Mouse (Mus musculus) granulocyte monocyte progenitor cell, adult 5-6 weeks (primary cell): ENCODE measurements around the gene Kansl2. TPM values are rescaled to one million over a fixed set of nuclear protein-coding genes. Genes with fewer than 3 reads are reported as not detected.
A peak's percentile ranks its signal among the peaks of the same experiment; 100 is the strongest.

Experiments used
- ATAC-seq: replicated peaks from 2 replicates; pipeline ENCODE4 v1.8.0; 2016; ENCODE audit warnings: mild to moderate bottlenecking, moderate TSS enrichment, inconsistent platforms; ENCODE audit not compliant: poor library complexity, severe bottlenecking
- total RNA-seq, 2 experiments: library from RNA; stranded (forward) in 1 of 2; stranded (reverse) in 1 of 2; fragments of 200-712, 200-1000 nt in 1 of 2; fragments of >200 nt in 1 of 2; fragmentation: Nextera tagmentation in 1 of 2; gene quantifications; 2 replicates each; pipeline ENCODE4 v1.2.3; 2014 to 2017

Kansl2 gene
- total RNA-seq, 2 experiments from 2014 or later, result 58.9 to 67.5 TPM

DNA sequence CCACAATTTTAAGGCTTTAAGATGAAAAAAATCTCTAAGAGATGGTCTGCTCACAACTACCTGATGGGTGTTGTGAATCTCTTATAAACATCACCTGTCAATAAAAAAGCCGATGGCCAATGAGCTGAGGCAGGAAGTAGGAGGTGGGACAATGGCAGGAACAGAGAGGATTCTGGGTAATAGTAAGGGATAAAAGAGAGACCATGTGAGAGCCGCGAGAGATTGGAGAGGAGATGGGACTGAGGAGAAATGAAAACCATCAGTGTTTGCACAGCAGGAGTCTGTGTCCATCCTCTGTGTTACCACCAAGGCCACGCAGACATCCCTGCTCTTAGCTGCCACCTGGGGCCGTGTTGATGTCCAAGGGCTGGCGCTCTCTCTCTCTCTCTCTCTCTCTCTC is 26.7 kb downstream of the Kansl2 start:
- no peak for ATAC-seq

DNA sequence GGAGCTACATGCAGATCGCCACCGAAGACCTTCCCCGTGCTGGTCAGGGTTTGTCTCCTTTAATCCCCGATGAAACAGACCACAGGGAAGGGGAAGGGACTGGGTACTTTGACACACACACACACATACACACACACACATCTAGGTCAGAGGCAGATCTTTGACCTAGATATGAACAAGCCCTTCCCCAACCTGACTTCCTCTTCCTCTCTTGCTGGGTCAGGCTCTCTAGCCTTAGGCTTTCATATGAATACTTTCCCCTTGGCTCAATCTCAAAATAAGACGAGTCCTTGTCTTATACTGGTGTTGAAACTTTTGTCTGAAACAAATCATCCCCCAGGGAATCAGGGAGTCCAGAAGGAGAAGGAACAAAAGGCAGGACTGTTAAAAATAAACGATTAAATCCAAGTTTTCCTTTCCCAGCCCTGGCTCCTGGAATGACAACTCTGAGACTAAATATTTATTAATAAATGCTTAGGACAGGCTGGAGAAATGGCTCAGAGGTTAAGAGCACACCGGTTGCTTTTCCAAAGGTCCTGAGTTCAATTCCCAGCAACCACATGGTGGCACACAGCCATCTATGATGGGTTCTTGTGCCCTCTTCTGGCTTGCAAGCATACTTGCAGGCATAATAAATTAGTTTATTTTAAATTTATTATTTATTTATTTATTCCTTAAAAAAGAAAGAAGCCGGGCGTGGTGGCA is 27.7 kb downstream of the Kansl2 start:
- peak; percentile 76 for ATAC-seq

DNA sequence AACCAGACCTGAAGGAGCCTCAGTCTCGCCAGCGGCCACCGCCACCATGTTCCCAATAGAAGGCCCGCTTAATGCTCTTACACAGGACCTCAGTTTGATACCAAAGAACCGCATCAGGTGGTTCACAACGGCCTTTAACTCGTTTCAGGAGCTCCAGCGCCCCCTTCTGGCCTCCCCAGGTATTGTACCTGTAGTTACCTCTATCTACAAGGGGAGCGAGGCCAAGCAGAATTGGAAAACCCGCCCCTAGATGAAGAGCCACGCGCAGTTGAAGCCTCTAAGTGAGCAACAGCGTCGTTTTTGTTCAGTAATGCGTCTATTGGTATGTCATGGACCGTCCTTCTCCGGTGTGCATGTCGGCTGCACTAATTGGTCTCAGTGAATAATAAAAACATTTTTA is 29.6 kb downstream of the Kansl2 start:
- peak; percentile 65 for ATAC-seq

DNA sequence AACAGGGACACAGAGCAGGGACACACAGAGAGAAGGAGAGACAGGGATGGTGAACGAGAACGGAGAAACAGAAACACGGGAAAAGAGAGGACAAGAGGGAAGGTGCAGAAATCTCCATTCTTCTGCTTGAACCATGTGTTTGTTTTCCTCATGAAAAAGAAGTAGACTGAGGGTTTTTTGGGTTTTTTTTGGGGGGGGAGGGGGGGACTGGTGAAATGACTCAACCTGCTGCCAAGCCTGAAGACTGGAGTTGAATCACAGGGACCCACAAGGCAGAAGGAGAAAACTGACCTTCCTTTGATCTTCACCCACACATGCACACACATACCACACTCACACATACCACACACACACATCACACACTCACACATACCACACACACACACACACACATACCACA is 30.7 kb downstream of the Kansl2 start:
- no peak for ATAC-seq

DNA sequence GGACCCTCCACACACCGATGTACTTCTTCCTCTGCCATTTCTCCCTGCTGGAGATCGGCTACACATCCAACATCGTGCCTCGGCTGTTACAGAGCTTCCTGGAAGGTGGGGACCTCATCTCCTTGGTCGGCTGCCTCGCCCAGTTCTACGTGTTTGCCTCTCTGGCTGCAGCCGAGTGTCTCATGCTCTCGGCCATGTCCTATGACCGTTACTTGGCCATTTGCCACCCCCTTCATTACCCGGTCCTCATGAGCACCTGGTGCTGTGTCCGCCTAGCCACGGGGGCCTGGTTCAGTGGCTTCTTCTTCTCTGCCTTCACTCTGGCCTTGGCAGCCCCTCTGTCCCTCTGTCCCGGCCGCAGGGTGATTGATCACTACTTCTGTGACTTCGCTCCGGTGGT is 36.4 kb downstream of the Kansl2 start:
- ATAC-seq, result no peak

DNA sequence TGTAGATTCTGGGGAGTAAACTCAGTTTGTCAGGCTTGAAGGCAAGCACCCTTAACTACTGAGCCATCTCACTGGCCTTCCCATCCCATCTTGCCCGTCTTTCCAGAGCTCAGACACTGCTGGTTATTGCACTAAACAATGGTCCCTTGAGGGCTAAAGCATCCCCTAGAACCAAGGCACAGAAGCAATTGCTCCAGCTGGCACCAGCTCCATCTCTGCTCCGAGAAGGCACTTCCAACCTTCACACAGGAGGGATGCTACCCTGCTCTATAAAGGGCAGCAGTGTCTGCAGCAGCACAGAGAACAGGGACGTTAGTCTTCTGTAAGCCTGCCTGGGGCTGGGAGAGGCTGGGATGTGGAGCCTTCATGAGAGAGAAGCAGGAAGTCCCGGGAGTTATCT is 42.0 kb downstream of the Kansl2 start, which contains the start of gene Olfr279:
Gene Olfr279, plus strand, starts transcription at position 301 of the 400 bp plus-strand sequence.
- ATAC-seq, result no peak

DNA sequence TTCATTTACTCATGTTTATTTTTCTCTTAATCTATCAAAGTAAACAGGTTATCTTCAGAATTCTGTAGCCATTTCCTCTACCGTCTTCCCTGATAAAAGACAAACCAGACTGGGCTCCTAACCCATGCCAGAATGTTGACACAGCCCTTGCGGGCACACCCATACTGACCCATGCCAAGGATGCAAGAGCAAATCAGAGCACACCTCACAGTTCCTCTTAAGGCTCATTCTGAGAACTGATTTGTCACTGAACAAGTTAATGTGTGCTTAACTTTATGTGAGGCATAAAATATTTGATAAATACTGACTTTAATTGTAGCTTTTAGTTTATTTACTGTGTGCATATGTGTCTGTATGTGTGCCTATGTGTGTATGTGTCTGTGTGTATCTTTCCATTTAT is 42.7 kb downstream of the Kansl2 start:
- ATAC-seq, result no peak

DNA sequence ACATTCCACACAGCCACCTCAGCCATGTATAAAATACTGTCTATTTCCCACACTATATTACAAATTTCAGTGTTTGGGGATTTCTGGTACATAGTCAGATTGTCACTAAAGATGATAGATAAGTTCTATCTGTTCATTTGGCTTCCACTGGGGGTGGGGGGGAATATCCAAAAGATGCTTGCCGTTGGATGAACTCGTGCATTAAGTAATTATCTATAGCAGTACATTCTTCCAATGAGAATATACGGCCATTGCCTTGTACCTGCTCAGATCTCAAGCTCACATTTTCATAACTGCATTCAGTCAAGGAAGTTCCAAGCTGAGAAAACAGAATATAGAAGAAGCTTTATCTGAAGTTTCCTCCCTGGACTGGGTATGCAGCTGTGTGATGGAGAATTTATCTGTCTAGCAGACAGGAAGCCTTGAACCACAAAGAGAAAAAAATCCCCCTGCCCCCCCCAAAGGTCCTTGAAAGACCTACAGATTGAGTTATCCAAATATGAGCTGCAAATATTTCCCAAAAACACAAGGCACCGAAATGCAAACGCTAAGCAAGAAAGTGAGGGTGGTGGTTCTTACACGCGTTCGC is 47.5 kb downstream of the Kansl2 start:
- no peak for ATAC-seq

DNA sequence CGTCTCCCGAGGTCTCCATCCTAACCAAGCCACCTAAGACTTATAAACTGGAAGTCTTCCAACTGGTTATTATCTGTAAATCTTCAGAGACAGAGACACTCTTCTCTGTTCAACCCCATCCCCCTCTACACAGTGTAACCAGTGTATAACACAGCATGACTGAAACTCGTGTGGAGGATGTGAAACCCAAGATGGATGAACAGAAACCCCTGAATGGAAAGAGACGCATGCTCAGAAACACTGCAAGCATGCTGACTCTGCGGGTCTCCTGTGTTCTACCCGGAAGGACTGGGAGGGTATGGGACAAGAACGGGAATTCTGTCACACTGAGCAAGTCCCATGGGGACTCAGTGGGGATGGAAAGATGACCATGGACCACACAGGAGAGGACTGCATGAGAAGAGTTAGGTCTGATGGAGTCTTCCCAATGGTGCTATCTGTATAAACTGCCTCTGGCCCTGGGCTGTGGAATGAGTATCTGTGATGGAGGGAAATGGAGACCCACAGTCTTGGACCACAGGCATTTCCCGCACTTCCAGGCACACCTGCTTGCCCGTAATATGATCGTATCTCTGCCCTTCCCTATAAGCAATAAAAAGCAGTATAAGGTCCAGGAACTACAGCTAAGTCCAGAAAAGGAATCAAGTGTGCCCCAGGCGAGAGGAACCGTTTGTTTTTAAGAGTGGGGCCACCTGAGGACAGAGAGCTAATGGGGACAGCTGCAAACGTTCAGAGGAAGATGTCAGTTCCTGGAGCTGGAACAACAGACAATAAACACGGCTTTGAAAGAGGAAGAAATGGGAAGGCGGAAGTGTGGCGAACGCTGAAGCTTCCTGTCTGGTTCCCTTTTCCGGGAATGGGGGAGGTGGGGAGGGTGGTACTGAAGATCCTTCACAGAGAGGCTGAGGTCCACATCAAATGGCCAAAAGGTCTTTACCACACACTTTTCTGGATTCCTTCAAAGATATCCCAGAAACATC is 49.9 kb downstream of the Kansl2 start:
- ATAC-seq, result peak; percentile 90

DNA sequence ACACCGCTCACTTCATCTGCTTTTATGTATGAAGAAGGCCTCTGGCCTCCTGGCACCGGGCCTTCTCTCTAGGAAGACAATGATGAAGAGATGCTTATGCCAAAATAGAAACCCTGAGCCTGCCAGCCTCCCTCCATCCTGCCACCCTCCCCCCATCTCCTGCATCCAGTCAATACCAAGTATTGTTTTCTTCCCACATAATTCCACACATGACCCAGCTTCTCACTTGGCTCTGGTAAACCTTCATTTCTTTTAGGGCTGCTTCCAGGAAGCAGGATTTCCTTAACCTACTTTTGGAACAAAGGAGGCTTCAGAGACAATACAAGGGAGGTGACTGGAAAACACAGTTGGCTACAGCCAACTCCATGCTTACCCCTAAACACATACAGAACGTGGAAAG is 51.4 kb downstream of the Kansl2 start, which contains the start of gene Lalba:
Gene Lalba, minus strand, starts transcription at position 21 of the 400 bp plus-strand sequence.
- ATAC-seq, result no peak

DNA sequence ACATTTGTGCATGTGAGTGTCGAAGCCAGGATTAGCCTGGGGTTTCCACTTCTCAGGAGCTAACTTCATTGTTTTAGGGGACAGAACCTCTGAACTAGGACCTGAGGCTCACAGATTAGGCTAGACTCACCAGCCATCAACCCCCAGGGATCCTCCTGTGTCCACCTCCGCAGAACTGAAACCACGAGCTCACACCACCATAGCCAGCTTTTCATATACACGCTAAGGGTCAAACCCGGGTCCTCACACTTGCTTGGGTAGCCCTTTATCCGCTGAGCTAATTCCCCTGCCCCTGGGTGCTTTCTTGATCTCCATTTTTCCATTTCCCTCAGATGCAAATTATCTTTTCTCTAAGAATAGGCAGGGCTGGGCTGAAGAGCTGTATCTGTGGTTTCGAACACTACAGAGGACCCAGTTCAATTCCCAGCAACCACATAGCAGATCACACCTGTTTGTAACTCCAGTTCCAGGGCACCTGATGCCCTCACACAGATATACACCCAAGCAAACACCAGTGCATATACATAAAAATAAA is 54.4 kb downstream of the Kansl2 start:
- no peak for ATAC-seq

DNA sequence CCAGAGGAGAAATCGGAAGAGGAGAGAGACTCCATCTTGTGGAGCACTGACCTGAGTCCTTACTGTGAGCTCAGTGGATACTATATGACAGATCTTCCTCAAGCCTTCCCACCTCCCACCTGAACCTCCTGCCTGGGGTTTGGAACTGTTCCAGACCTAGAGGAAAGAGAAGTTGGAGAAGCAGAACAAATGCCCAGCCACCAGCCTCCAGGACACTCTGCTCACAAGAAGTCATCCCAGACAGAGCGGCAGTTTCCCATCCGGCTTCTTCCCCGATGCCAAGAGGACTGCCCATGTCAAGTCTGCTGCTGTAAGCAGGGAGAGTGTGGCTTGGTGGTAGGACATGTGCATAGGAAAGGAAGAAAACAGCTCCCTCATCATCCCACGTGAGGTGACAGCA is 57.8 kb downstream of the Kansl2 start:
- ATAC-seq, result no peak

DNA sequence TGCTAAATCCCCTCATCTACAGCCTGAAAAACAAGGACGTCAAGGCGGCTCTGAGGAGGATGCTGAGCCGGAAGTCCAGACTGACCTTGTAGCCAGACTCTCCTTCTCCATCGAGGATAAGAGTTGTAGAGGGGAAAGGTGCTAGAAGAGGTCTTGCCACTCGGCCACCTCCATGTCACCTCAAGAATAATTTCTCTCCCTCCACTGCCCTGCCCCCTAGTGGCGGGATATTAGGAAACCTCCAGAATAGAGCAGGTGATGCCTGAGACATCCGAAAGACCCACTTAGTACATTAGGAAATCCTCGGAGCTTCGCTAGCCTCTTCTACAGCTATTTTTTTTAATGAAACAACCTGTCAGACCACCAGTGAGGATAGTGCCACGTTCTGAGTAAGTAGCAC is 58.7 kb downstream of the Kansl2 start:
- peak; percentile 61 for ATAC-seq

DNA sequence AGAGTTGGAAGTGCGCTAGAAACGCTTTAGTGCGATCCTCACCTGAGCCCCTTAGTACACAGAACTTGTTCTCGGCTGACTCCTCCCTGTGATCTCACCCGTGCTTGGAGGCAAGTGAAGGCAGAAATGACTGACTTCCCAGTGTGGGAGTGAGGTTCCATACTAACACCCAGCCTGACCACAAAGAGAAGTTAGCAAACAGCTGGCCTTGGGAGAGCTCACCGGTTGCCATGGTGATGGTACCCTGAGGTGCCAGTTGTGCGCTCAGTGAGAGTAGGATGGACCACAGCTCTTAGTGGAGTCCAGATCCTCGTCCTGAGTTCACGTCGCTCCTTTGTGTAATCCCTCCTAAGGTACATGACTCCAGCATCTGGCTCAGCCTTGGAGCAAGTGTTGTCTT is 59.1 kb downstream of the Kansl2 start:
- 0 out of 2 replicates have a peak, but pooled peaks have one; percentile 5 for ATAC-seq

DNA sequence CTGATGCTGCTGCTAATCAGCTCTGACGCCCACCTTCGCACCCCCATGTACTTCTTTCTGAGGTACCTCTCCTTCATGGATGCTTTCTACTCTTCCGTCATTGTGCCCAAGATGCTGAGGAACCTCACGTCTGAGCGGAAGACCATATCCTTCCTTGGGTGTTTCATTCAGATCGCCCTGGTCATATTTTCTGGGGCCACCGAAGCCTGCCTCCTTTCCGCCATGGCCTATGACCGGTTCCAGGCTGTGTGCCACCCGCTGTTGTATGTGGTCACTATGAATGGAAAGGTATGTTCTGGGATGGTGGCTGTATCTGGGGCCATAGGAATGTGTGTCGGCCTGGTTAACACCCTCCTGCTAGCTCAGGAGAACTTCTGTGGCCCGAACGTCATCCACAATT is 62.5 kb downstream of the Kansl2 start:
- ATAC-seq, result no peak

DNA sequence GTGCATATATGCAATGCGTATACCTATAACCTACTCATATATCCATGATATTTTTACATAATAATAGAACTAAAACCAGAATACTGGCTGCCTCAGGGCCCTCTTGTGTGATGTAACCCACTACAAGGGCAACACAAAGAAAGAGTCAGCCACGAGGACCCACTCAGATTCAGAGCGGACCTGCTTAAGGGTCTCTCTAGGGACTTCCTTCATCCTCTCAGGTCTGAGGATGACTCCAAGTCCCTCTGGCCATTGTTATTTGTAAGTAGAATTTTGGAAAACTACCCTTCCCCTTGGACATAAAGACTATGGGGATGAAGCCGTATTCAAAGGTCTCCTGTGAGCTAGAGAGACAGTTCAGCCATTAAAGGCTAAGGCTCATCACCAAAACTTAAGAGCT is 64.5 kb downstream of the Kansl2 start, which contains the start of gene OR5BS1P:
Gene OR5BS1P, plus strand, starts transcription at position 301 of the 400 bp plus-strand sequence.
- no peak for ATAC-seq

Other genes starting within 250 kb of the Kansl2 start
- gene Zfp641, start 238.1 kb downstream of the Kansl2 start, total RNA-seq (2014; fragmentation: Nextera tagmentation), result not detected in 2 replicates
- gene Zfp641, start 238.1 kb downstream of the Kansl2 start, total RNA-seq (2017), result not detected in 2 replicates
- gene Olfr285, start 216.9 kb downstream of the Kansl2 start, total RNA-seq (2014; fragmentation: Nextera tagmentation), result not detected in 2 replicates
- not detected in 2 replicates for gene Olfr285, start 216.9 kb downstream of the Kansl2 start, total RNA-seq (2017)
- not detected in 2 replicates for gene Olfr284, start 193.3 kb downstream of the Kansl2 start, total RNA-seq (2014; fragmentation: Nextera tagmentation)
- not detected in 2 replicates for gene Olfr284, start 193.3 kb downstream of the Kansl2 start, total RNA-seq (2017)
- not detected in 2 replicates for gene Olfr283, start 153.3 kb downstream of the Kansl2 start, total RNA-seq (2014; fragmentation: Nextera tagmentation)
- gene Olfr283, start 153.3 kb downstream of the Kansl2 start, total RNA-seq (2017), result not detected in 2 replicates
- gene Olfr282, start 103.0 kb downstream of the Kansl2 start, total RNA-seq (2014; fragmentation: Nextera tagmentation), result not detected in 2 replicates
- not detected in 2 replicates for gene Olfr282, start 103.0 kb downstream of the Kansl2 start, total RNA-seq (2017)
- not detected in 2 replicates for gene Olfr281, start 81.7 kb downstream of the Kansl2 start, total RNA-seq (2014; fragmentation: Nextera tagmentation)
- gene Olfr281, start 81.7 kb downstream of the Kansl2 start, total RNA-seq (2017), result not detected in 2 replicates
- not detected in 2 replicates for gene OR5BS1P, start 64.4 kb downstream of the Kansl2 start, total RNA-seq (2014; fragmentation: Nextera tagmentation)
- not detected in 2 replicates for gene OR5BS1P, start 64.4 kb downstream of the Kansl2 start, total RNA-seq (2017)
- gene Lalba, start 51.5 kb downstream of the Kansl2 start, total RNA-seq (2014; fragmentation: Nextera tagmentation), result not detected in 2 replicates
- gene Lalba, start 51.5 kb downstream of the Kansl2 start, total RNA-seq (2017), result not detected in 2 replicates
- not detected in 2 replicates for gene Olfr279, start 41.9 kb downstream of the Kansl2 start, total RNA-seq (2014; fragmentation: Nextera tagmentation)
- gene Olfr279, start 41.9 kb downstream of the Kansl2 start, total RNA-seq (2017), result not detected in 2 replicates
- gene Ccnt1, start 36.7 kb upstream of the Kansl2 start, total RNA-seq (2014; fragmentation: Nextera tagmentation), result 53.4 and 57.0 TPM in 2 replicates
- 57.3 and 70.4 TPM in 2 replicates for gene Ccnt1, start 36.7 kb upstream of the Kansl2 start, total RNA-seq (2017)
- not detected in 2 replicates for gene 4930415O20Rik, start 36.7 kb upstream of the Kansl2 start, total RNA-seq (2014; fragmentation: Nextera tagmentation)
- gene 4930415O20Rik, start 36.7 kb upstream of the Kansl2 start, total RNA-seq (2017), result not detected in 2 replicates
- gene Adcy6, start 75.8 kb upstream of the Kansl2 start, total RNA-seq (2014; fragmentation: Nextera tagmentation), result 1.8 and 3.1 TPM in 2 replicates
- gene Adcy6, start 75.8 kb upstream of the Kansl2 start, total RNA-seq (2017), result 2.1 and 2.9 TPM in 2 replicates
- gene Cacnb3, start 96.6 kb upstream of the Kansl2 start, total RNA-seq (2014; fragmentation: Nextera tagmentation), result not detected in 2 replicates
- not detected in 2 replicates for gene Cacnb3, start 96.6 kb upstream of the Kansl2 start, total RNA-seq (2017)
- gene Ddx23, start 128.6 kb upstream of the Kansl2 start, total RNA-seq (2014; fragmentation: Nextera tagmentation), result 76.1 and 82.1 TPM in 2 replicates
- 79.5 and 103 TPM in 2 replicates for gene Ddx23, start 128.6 kb upstream of the Kansl2 start, total RNA-seq (2017)
- 0.11 and 0.39 TPM in 2 replicates for gene Rnd1, start 143.2 kb upstream of the Kansl2 start, total RNA-seq (2014; fragmentation: Nextera tagmentation)
- gene Rnd1, start 143.2 kb upstream of the Kansl2 start, total RNA-seq (2017), result 0.67 and 2.7 TPM in 2 replicates
- gene Ccdc65, start 173.9 kb upstream of the Kansl2 start, total RNA-seq (2014; fragmentation: Nextera tagmentation), result not detected in 2 replicates
- gene Ccdc65, start 173.9 kb upstream of the Kansl2 start, total RNA-seq (2017), result not detected in 2 replicates
- 37.6 and 39.9 TPM in 2 replicates for gene Fkbp11, start 193.9 kb upstream of the Kansl2 start, total RNA-seq (2014; fragmentation: Nextera tagmentation)
- 63.8 and 66.3 TPM in 2 replicates for gene Fkbp11, start 193.9 kb upstream of the Kansl2 start, total RNA-seq (2017)
- gene Arf3, start 228.9 kb upstream of the Kansl2 start, total RNA-seq (2014; fragmentation: Nextera tagmentation), result 39.0 and 41.4 TPM in 2 replicates
- gene Arf3, start 228.9 kb upstream of the Kansl2 start, total RNA-seq (2017), result 29.9 and 32.7 TPM in 2 replicates
- 0.47 TPM in 1 of 2 replicates, not detected in the other for gene Wnt10b, start 243.9 kb upstream of the Kansl2 start, total RNA-seq (2014; fragmentation: Nextera tagmentation)
- 0.26 TPM in 1 of 2 replicates, not detected in the other for gene Wnt10b, start 243.9 kb upstream of the Kansl2 start, total RNA-seq (2017)